Mouse (Mus musculus) forebrain, embryonic 10.5 days (tissue): ENCODE measurements around the gene Senp7. TPM values are rescaled to one million over a fixed set of nuclear protein-coding genes. Genes with fewer than 3 reads are reported as not detected.

Experiments used
- DNase-seq: peaks from one replicate; pipeline ENCODE4 v3.0.0-alpha.2; 2017; ENCODE audit warnings: low spot score; ENCODE audit errors: extremely low spot score
- H3K27ac ChIP-seq: fragments of 300-500 bp; sonication (generic); 2 replicates; pipeline ENCODE4 v1.5.1; 2016; ENCODE audit warnings: mild to moderate bottlenecking
- H3K27me3 ChIP-seq: fragments of 300-500 bp; sonication (generic); 2 replicates; pipeline ENCODE4 v1.6.1; 2016; ENCODE audit warnings: mild to moderate bottlenecking; ENCODE audit not compliant: poor library complexity, severe bottlenecking
- H3K36me3 ChIP-seq: fragments of 300-500 bp; sonication (generic); replicated peaks from 2 replicates; pipeline ENCODE4 v1.6.1; 2016; ENCODE audit warnings: mild to moderate bottlenecking, moderate library complexity
- H3K4me1 ChIP-seq: fragments of 300-500 bp; sonication (generic); 2 replicates; pipeline ENCODE4 v1.6.1; 2016
- H3K4me3 ChIP-seq: fragments of 300-500 bp; sonication (generic); 2 replicates; pipeline ENCODE4 v1.5.1; 2016; ENCODE audit warnings: mild to moderate bottlenecking, moderate library complexity
- H3K9me3 ChIP-seq: fragments of 300-500 bp; sonication (generic); 2 replicates; pipeline ENCODE4 v1.6.1; 2016; ENCODE audit warnings: mild to moderate bottlenecking, moderate library complexity
- WGBS: fragments of 180-500 bp; shearing (Covaris S2); methylation state at CpG from one replicate; pipeline ENCODE4 v1.1.7; 2016; 5-methylcytosine and 5-hydroxymethylcytosine counted together
- microRNA-seq: library from miRNA; unstranded; fragments of <30 nt; microRNA quantifications from one replicate; pipeline ENCODE4, GENCODE M21; 2017
- polyA plus RNA-seq: library from polyadenylated mRNA; unstranded; fragments of >200 nt; fragmentation: Nextera tagmentation; extraction: Ambion mirVana; gene quantifications from 2 replicates; pipeline ENCODE4 v1.2.1, GENCODE M21; 2016

Senp7 gene
- polyA plus RNA-seq, 1 experiment from 2014 or later: 28.7 TPM

DNA sequence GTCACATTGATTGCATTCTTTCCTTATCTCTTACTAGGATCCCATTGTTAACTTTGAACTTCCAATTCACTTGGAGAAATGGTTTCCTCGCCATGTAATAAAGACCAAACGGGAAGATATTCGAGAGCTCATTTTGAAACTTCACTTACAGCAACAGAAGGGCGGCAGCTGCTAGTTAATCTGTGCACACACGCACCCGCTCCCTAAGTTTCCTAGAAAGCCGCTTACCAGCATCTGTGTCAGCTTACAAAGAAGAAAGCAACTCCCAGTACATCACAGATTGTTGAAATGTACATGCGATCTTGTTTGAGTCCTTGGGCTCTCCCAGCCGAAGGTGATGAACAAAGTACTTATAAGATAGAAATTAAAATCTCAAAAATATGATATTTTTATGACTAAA lies 140.1 kb downstream of the Senp7 start:
- Histone ChIP-seq H3K36me3 (peaks cover 31% of the 10 kb centered on the region), H3K27me3 (no peaks in the 10 kb centered on the region), H3K4me3 (no peak overlapping the region), H3K9me3 (peaks cover 4% of the 10 kb centered on the region; the same call in 1 of the 2 replicates), H3K27ac (no peak overlapping the region), H3K4me1 (no peaks in the 10 kb centered on the region)
- 95% methylated on average over 9 of the region's 9 CpGs for WGBS
- no peak for DNase-seq

DNA sequence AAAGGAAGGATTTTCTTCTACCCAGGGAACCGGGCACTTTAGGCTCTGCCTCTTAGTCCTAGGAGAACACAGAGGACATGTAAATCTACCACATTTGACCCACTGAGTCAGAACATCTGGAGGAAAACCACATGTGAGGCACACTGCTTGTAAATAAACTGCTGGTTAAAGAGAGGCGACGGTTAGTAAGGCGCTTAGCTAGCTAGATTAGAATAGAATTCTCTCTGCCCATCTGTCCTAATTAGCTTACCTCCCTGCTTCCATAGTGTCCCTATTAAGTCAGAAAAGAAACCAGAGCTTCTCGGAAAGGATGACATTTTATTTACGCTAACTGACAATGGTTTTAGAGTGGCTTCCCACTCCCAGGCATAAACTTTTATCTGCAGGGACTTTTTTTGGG lies 155.9 kb downstream of the Senp7 start, which contains the start of gene Impg2:
Gene Impg2 (plus strand): TSS at position 263 of the 400 bp plus-strand sequence.
- no peaks in the 10 kb centered on the region for H3K36me3 ChIP-seq
- DNase-seq: no peak
- no peaks in the 10 kb centered on the region for H3K4me1 ChIP-seq
- no peak within 1 kb of the TSS for H3K4me3 ChIP-seq
- no peak within 1 kb of the TSS for H3K27ac ChIP-seq
- no peaks in the 10 kb centered on the region for H3K27me3 ChIP-seq
- no peaks in the 10 kb centered on the region for H3K9me3 ChIP-seq
- 53% methylated on average over 6 of the region's 6 CpGs for WGBS

- no peaks in the 10 kb centered on the region for H3K4me1 ChIP-seq
- no peak overlapping the region for H3K4me3 ChIP-seq
- DNase-seq: no peak
- no peak overlapping the region for H3K27ac ChIP-seq
- H3K9me3 ChIP-seq: no peaks in the 10 kb centered on the region
- no peaks in the 10 kb centered on the region for H3K36me3 ChIP-seq
- WGBS: 90% methylated on average over 3 of the region's 3 CpGs
- no peaks in the 10 kb centered on the region for H3K27me3 ChIP-seq
These were observed 164.6 kb downstream of the Senp7 start for GRCm38 (mm10) chr16:56212740-56213139.

DNA sequence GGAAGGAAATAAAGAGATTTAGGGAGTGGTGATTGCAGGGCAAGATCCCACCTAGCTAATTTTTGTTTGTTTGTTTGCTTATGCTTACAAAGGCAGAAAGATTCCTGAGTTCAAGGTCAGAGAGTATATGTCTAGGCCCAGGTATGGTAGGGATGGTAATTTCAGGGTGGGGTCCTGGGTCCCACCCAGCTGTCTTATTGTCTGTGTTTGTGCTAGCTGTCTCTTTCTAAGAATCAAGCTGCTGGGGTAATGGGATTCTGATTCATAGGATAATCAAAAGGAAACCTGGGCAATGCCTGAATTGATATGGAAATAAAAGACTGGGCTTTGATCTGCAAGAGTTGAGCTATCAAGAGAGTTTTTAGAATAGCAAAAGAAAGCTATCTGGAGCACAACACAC lies 179.5 kb downstream of the Senp7 start:
- no peak overlapping the region for H3K4me3 ChIP-seq
- no peak for DNase-seq
- H3K4me1 ChIP-seq: no peaks in the 10 kb centered on the region
- H3K27me3 ChIP-seq: no peaks in the 10 kb centered on the region
- H3K27ac ChIP-seq: no peak overlapping the region
- H3K36me3 ChIP-seq: no peaks in the 10 kb centered on the region
- H3K9me3 ChIP-seq: no peaks in the 10 kb centered on the region

- H3K36me3 ChIP-seq: no peaks in the 10 kb centered on the region
- 73% methylated on average over 2 of the region's 2 CpGs for WGBS
- DNase-seq: no peak
- H3K4me3 ChIP-seq: no peak overlapping the region
- no peaks in the 10 kb centered on the region for H3K9me3 ChIP-seq
- no peak overlapping the region for H3K27ac ChIP-seq
- no peaks in the 10 kb centered on the region for H3K27me3 ChIP-seq
- H3K4me1 ChIP-seq: no peaks in the 10 kb centered on the region
These were observed 181.3 kb downstream of the Senp7 start for GRCm38 (mm10) chr16:56229455-56229854.

GRCm38 (mm10) chr16:56231300-56231699 lies 183.2 kb downstream of the Senp7 start:
- Histone ChIP-seq H3K9me3 (no peaks in the 10 kb centered on the region), H3K36me3 (no peaks in the 10 kb centered on the region), H3K27me3 (no peaks in the 10 kb centered on the region), H3K4me1 (no peaks in the 10 kb centered on the region), H3K4me3 (no peak overlapping the region), H3K27ac (no peak overlapping the region)
- whole genome bisulfite sequencing: 59% methylated on average over 10 of the region's 10 CpGs
- DNase-seq: no peak

DNA sequence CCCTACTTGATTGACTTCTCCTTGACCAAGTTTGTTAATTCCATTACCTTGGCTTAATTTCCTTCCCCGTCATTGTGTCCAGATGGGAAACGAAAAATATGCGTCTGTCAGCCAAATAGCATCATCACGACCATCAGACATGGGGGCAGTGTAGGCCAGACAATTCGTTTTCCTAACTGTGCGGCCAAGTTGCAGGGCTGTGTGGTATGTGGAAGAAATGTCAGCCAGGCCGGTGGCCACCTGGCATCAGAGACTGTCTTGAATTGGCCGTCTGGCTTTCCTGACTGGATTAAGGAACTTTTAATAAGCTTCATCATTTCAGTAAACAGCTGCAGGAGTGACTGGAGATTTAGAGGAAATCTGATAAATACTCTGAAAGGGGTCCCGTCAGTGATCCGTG lies 184.6 kb downstream of the Senp7 start:
- H3K27me3 ChIP-seq: no peaks in the 10 kb centered on the region
- DNase-seq: no peak
- no peaks in the 10 kb centered on the region for H3K9me3 ChIP-seq
- 92% methylated on average over 10 of the region's 10 CpGs for WGBS
- H3K36me3 ChIP-seq: no peaks in the 10 kb centered on the region
- no peaks in the 10 kb centered on the region for H3K4me1 ChIP-seq
- no peak overlapping the region for H3K4me3 ChIP-seq
- no peak overlapping the region for H3K27ac ChIP-seq

Small RNA genes within 50 kb of the gene (microRNA-seq; reads per million reads assigned to microRNA genes)
- not detected for gene Gm24047

Other genes with a start within 250 kb of the Senp7 start
- 1.4 and 1.8 TPM in 2 replicates for gene Nfkbiz, start 209.4 kb upstream of the Senp7 start, polyA plus RNA-seq
- 1.1 and 1.3 TPM in 2 replicates for gene Nxpe3, start 153.1 kb upstream of the Senp7 start, polyA plus RNA-seq
- 17.4 and 18.3 TPM in 2 replicates for gene Cep97, start 113.5 kb upstream of the Senp7 start, polyA plus RNA-seq
- 761 and 771 TPM in 2 replicates for gene Rpl24, start 82.1 kb upstream of the Senp7 start, polyA plus RNA-seq
- gene Zbtb11, start 74.5 kb upstream of the Senp7 start, polyA plus RNA-seq: 16.5 and 18.2 TPM in 2 replicates
- gene Pcnp, start 18.6 kb upstream of the Senp7 start, polyA plus RNA-seq: 330 and 358 TPM in 2 replicates
- gene Trmt10c, start 10.5 kb upstream of the Senp7 start, polyA plus RNA-seq: 33.9 and 35.6 TPM in 2 replicates
- 0.05 and 0.15 TPM in 2 replicates for gene Impg2, start 156.0 kb downstream of the Senp7 start, polyA plus RNA-seq